Mouse (Mus musculus): ENCODE measurements around the gene Nrcam.

DNA sequence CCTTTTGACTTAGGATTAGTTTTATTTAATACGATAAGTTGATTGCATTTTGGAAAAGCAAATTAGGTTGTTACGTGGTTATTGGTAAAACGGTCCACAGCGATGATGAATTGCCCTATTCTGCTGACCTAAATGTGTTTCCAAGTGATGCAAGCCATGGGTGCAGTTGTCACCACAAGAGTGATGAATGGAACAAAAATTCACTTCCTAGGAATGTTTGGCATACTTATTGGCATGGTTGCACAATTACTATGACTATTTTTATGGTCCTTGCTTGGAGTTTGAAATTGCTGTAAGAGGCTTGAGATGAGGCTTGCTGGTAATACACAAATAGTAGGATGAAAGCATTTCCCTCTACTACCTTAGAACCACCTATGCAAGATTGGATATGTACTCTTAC, 125.1 kb downstream of the Nrcam start:
- TF ChIP-seq ZNF384 (IDR thresholded peaks at IDR 0.05; ENCODE audit: low read depth, low read length) (no peak), CTCF (conservative IDR thresholded peaks at IDR 0.05 in 1 of 2, IDR thresholded peaks at IDR 0.05 in 1 of 2; ENCODE audit: low read depth in 2 of 2, low read length in 2 of 2) (no peak), GABPA (IDR thresholded peaks at IDR 0.05; ENCODE audit: insufficient replicate concordance, low read depth, low read length) (no peak), USF1 (IDR thresholded peaks at IDR 0.05; ENCODE audit: low read depth, low read length) (no peak), MEF2A (IDR thresholded peaks at IDR 0.05; ENCODE audit: borderline replicate concordance, low read depth, low read length) (no peak), POLR2A (IDR thresholded peaks at IDR 0.05; ENCODE audit: low read depth, low read length) (no peak)
